Mouse (Mus musculus) C2C12 (cell line): ENCODE data around the gene Radil. TPM values are rescaled to one million over a fixed set of nuclear protein-coding genes. Genes with fewer than 3 reads are reported as not detected.

ENCODE experiments used
- H3K27me3 ChIP-seq: one replicate; pipeline ENCODE4 v1.6.1; 2011; ENCODE audit not compliant: control insufficient read depth, insufficient read depth, insufficient read length
- H3K36me3 ChIP-seq: one replicate; pipeline ENCODE4 v1.6.1; 2011; ENCODE audit not compliant: control insufficient read depth, insufficient read depth
- H3K4me3 ChIP-seq: one replicate; pipeline ENCODE4 v1.5.1; 2011; ENCODE audit warnings: mild to moderate bottlenecking, control low read depth; ENCODE audit not compliant: poor library complexity, insufficient read depth, severe bottlenecking
- H3K79me2 ChIP-seq: one replicate; pipeline ENCODE4 v1.6.1; 2011; ENCODE audit not compliant: control insufficient read depth, insufficient read depth
- H3K79me3 ChIP-seq: one replicate; pipeline ENCODE4 v1.6.1; 2011; ENCODE audit warnings: low read depth, control low read depth
- H3ac ChIP-seq: one replicate; pipeline ENCODE3; 2011; ENCODE audit warnings: low read depth; ENCODE audit not compliant: control insufficient read depth, insufficient read length
- CEBPB ChIP-seq: IDR thresholded peaks from one replicate; pipeline ENCODE4 v1.6.1; 2011; ENCODE audit warnings: low read depth, mild to moderate bottlenecking, control low read depth, moderate library complexity
- CTCF ChIP-seq: IDR thresholded peaks from one replicate; pipeline ENCODE4 v1.5.1; 2011; ENCODE audit not compliant: control insufficient read depth, insufficient read depth, insufficient read length
- FOSL1 ChIP-seq: IDR thresholded peaks from one replicate; pipeline ENCODE4 v1.8.0; 2011; ENCODE audit warnings: mild to moderate bottlenecking, low read length; ENCODE audit not compliant: poor library complexity, insufficient read depth, severe bottlenecking
- MAX ChIP-seq: IDR thresholded peaks from one replicate; pipeline ENCODE4 v1.6.1; 2011; ENCODE audit warnings: mild to moderate bottlenecking, control low read depth
- MYOD1 ChIP-seq: IDR thresholded peaks from one replicate; pipeline ENCODE4 v1.6.1; 2011; ENCODE audit warnings: low read depth; ENCODE audit not compliant: control insufficient read depth, insufficient read length
- MYOG ChIP-seq: IDR thresholded peaks from one replicate; pipeline ENCODE4 v1.6.1; 2011; ENCODE audit not compliant: control insufficient read depth, insufficient read length; ENCODE audit errors: extremely low read depth
- USF1 ChIP-seq: IDR thresholded peaks from one replicate; pipeline ENCODE4 v1.6.1; 2011; ENCODE audit warnings: low read depth, mild to moderate bottlenecking, control low read depth, moderate library complexity
- polyA plus RNA-seq: library from polyadenylated mRNA; unstranded; fragments of >200 nt; fragmentation: generic; extraction: Trizol; gene quantifications from one replicate; pipeline ENCODE4 v1.2.1, GENCODE M21; 2012; ENCODE audit warnings: missing spikeins

Radil gene
- polyA plus RNA-seq, 1 experiment: 2.5 TPM

DNA sequence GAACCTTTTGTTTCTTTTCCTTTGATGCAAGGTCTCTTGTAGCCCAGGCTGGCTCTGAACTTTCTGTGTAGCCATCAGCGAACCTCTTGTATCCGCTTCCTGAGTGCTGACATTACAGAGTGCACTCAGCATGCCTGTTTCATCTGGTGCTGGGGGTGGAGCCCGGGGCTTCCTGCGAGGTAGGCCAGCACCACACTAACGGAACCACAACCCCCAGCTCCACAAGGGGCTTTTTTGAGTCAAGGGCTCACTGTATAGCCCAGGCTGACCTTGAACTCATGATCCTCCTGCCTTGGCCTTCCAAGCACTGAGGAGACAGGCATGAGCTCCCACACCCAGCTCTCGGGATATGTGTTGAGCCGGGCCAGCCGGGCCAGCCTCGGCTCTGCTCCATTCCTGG lies 100.1 kb downstream of the Radil start:
- no peaks in the 10 kb centered on the region for H3K79me3 ChIP-seq
- H3ac ChIP-seq: no peak overlapping the region
- no peak overlapping the region for H3K4me3 ChIP-seq
- peaks cover 8% of the 10 kb centered on the region for H3K36me3 ChIP-seq
- no peak for TF ChIP-seq MYOD1
- TF ChIP-seq USF1: no peak
- no peak for TF ChIP-seq MAX
- no peak for TF ChIP-seq MYOG
- no peak for TF ChIP-seq FOSL1
- TF ChIP-seq CTCF: no peak
- no peak for TF ChIP-seq CEBPB
- H3K79me2 ChIP-seq: no peaks in the 10 kb centered on the region
- no peaks in the 10 kb centered on the region for H3K27me3 ChIP-seq

DNA sequence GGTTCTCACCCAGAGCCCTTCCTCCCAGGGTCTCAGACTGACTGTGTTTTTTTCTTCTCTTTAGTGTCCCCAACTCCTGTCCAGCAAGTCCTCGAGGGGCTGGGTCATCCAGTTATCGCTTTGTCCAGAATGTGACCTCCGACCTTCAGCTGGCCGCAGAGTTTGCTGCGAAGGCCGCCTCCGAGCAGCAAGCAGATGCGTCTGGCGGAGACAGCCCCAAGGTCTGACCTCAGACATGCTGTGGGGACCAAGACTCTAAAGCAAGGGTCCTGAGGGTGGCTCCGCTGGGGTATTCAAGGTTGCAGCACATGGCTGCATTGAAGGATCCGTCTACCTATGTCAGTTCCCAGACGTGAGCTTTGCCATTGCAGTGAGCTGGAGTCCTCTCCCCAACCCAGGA lies 102.3 kb downstream of the Radil start:
- Histone ChIP-seq H3ac (no peak overlapping the region), H3K79me3 (peaks cover 2% of the 10 kb centered on the region), H3K27me3 (no peaks in the 10 kb centered on the region), H3K36me3 (peaks cover 8% of the 10 kb centered on the region), H3K79me2 (peaks cover 8% of the 10 kb centered on the region), H3K4me3 (no peak overlapping the region)
- TF ChIP-seq USF1: no peak
- no peak for TF ChIP-seq MAX
- no peak for TF ChIP-seq MYOG
- no peak for TF ChIP-seq CTCF
- no peak for TF ChIP-seq FOSL1
- no peak for TF ChIP-seq MYOD1
- no peak for TF ChIP-seq CEBPB

DNA sequence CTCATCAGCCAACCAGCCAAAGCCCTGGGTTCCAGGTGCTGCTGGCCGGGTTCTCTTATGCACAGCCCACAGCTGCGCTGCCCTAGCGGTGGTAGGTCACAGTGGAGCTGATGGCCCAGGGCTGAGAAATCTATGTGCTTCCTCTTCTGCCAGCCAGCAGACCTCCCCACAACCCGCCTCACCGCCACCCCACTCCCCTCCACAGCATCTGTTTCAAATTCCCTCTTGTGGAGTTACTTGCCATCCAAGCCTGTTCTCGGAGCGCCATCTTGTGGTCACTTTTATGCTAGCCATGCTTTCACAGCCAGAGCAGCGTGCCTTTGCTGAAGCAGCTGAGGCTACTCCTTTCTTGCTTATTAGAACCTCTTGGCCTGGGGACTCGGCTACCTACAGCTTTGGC lies 102.8 kb downstream of the Radil start:
- TF ChIP-seq MAX: peak; percentile 89
- TF ChIP-seq CTCF: peak; percentile 77
- TF ChIP-seq CEBPB: no peak
- no peak overlapping the region for H3K4me3 ChIP-seq
- peaks cover 2% of the 10 kb centered on the region for H3K79me3 ChIP-seq
- H3ac ChIP-seq: no peak overlapping the region
- peaks cover 4% of the 10 kb centered on the region for H3K36me3 ChIP-seq
- no peaks in the 10 kb centered on the region for H3K27me3 ChIP-seq
- H3K79me2 ChIP-seq: peaks cover 13% of the 10 kb centered on the region

DNA sequence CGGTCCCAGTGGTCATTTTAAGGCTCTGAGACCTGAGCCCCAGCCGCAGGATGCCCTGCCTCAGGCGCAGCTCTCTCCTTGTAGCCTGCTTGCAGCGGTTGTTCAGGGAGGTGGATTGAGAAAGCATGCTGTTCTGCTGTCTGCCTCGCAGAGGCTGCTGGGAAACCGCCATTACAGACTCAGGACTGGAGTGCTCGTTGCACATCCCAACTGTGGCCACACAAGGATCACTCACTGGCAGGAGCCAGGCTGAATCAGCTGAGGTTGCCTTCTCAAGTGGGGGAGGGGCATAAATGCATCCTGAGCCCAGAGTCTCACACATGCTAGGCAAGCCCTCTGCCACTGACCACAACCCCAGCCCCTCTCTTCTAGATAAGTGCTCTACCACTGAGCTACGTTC lies 105.2 kb downstream of the Radil start:
- TF ChIP-seq CEBPB (no peak), MYOD1 (no peak), CTCF (no peak), USF1 (no peak), FOSL1 (no peak), MYOG (no peak), MAX (no peak)
- no peak overlapping the region for H3ac ChIP-seq
- no peaks in the 10 kb centered on the region for H3K36me3 ChIP-seq
- peaks cover 37% of the 10 kb centered on the region for H3K79me2 ChIP-seq
- H3K79me3 ChIP-seq: peaks cover 4% of the 10 kb centered on the region
- H3K4me3 ChIP-seq: no peak overlapping the region
- no peaks in the 10 kb centered on the region for H3K27me3 ChIP-seq

DNA sequence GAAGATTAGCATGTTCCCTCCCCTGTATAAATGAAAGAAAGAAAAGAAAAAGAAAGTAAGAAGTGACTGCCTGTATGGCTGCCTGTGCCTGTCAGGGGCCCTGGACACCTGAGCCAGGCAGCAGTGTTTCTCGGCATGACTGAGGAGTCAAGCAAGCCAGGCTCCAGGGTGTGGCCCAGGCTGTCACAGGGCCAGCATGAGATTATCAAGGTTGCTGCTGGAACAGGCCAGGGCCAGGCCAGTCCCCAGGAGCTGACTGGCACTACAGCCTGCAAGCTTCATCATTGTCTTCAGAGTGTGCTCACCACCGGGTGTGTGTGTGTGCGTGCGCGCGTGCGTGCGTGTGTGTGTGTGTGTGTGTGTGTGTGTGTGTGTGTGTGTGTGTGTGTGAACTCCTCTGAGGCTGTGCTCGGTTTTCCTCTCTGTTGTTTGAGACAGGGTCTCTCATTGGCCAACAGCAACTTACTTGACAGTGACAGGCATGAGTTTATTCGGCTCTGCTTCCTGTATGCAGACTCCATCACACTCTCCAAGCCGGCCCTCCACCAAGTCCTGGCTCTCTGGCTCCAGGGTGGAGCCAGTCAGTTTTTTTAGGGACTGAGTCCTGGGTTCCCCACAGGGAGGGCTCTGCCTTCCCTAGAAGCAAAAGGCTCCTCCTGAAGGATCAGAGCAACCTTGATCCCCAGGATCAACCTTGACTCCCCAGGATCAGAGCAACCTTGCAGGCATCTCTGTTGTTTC lies 105.9 kb downstream of the Radil start:
- Histone ChIP-seq H3K4me3 (no peak overlapping the region), H3K79me2 (peaks cover 37% of the 10 kb centered on the region), H3K79me3 (peaks cover 4% of the 10 kb centered on the region), H3ac (no peak overlapping the region), H3K27me3 (no peaks in the 10 kb centered on the region), H3K36me3 (no peaks in the 10 kb centered on the region)
- TF ChIP-seq CEBPB (no peak), USF1 (no peak), MAX (no peak), FOSL1 (no peak), MYOD1 (no peak), CTCF (no peak), MYOG (no peak)

DNA sequence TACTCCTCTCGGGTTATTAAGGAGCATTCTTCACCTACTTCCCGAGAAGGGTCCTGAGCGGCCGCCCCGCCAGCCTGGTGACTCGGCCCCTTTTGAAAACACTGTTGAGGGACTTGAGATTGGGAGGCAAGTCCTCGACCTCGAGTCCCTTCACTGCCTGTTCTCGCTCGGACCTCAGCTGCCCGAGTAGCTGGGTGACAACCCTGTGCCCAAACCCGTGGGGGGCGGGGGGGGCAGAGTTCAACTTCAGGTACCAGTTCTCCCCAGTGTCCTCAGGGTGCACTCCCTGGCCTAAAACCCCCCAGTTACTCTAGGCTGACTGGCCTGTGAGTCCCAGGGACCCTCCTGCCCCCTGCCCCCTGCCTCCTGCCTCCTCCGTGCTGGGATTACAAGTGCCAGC lies 106.9 kb downstream of the Radil start:
- Histone ChIP-seq H3K4me3 (no peak overlapping the region), H3K27me3 (no peaks in the 10 kb centered on the region), H3K79me2 (peaks cover 44% of the 10 kb centered on the region), H3K36me3 (no peaks in the 10 kb centered on the region), H3ac (no peak overlapping the region), H3K79me3 (peaks cover 4% of the 10 kb centered on the region)
- TF ChIP-seq FOSL1: no peak
- TF ChIP-seq CEBPB: no peak
- no peak for TF ChIP-seq MYOD1
- TF ChIP-seq MAX: no peak
- TF ChIP-seq USF1: no peak
